Mouse (Mus musculus): ENCODE measurements at regions not wholly inside any gene's neighbourhood (a gene's known extent, or its start where the extent isn't known, plus 50 kb on each side); places are given as distances from the start of the nearest gene placed in this dataset.

DNA sequence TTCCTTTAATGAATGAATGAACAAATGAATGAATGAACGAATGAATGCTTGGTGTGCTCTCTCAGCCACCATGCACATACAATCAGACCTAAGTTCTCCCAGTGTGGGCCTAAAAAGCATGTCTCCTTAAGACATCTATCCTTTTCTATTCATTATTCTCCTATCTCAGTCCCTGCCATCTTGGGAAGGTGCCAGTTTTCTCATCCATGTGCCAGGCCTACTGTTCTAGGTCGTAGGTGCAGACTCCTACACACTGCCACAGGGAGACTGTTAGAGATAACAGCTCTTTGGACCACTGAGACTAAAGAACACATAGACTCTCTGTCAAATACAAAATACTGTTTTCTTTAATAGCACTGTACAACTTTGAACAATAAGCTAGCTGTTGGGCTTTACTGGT, 66.2 kb upstream of the 9630041A04Rik start:
- TF ChIP-seq EP300 (IDR thresholded peaks at IDR 0.05; ENCODE audit: low read depth in 1 of 2, low read length in 2 of 2) (no peak), POLR2A (IDR thresholded peaks at IDR 0.05; ENCODE audit: control insufficient read depth in 1 of 2, insufficient read depth in 1 of 2, low read depth in 1 of 2, low read length in 2 of 2, poor library complexity in 1 of 2) (no peak), TCF12 (IDR thresholded peaks at IDR 0.05; ENCODE audit: low read depth, low read length) (no peak), ETS1 (IDR thresholded peaks at IDR 0.05; ENCODE audit: low read depth, low read length) (no peak), CTCF (IDR thresholded peaks at IDR 0.05 in 2 of 3, conservative IDR thresholded peaks at IDR 0.05 in 1 of 3; ENCODE audit: control insufficient read depth in 1 of 3, insufficient read depth in 1 of 3, low read depth in 2 of 3, low read length in 3 of 3, poor library complexity in 1 of 3, severe bottlenecking in 1 of 3) (no peak), MAX (IDR thresholded peaks at IDR 0.05; ENCODE audit: low read length) (no peak), MEF2A (IDR thresholded peaks at IDR 0.05; ENCODE audit: extremely low read depth, insufficient replicate concordance, low read depth, low read length, poor library complexity, severe bottlenecking) (no peak), RCOR1 (IDR thresholded peaks at IDR 0.05; ENCODE audit: low read depth, low read length) (no peak), GATA1 (IDR thresholded peaks at IDR 0.05; ENCODE audit: low read depth, low read length) (no peak), SMC3 (IDR thresholded peaks at IDR 0.05; ENCODE audit: low read depth, low read length) (no peak), SIN3A (IDR thresholded peaks at IDR 0.05; ENCODE audit: low read length) (no peak), TBP (IDR thresholded peaks at IDR 0.05; ENCODE audit: low read depth, low read length) (no peak)

Measured in MEL (cell line).